Mouse (Mus musculus) gastrocnemius, postnatal 25 days (tissue): Measurements from ENCODE around the gene Mta1. TPM values are rescaled to one million over a fixed set of nuclear protein-coding genes. Genes with fewer than 3 reads are reported as not detected.

Experiments used
- DNase-seq: peaks from one replicate; pipeline ENCODE4 v3.0.0; 2022
- long read RNA-seq, 2 experiments: library from polyadenylated mRNA; stranded (forward); transcript quantifications; one replicate each; pipeline ENCODE4 v2.0.0; 2021
- total RNA-seq, 2 experiments: library from RNA; stranded (reverse); gene quantifications; 1 replicate in 1 of 2; 2 replicates in 1 of 2; pipeline ENCODE4 v1.2.3; 2021

Mta1 gene
- 10 to 100 TPM; 29.3 to 34.4 TPM for total RNA-seq
- long read RNA-seq, experiment 1, transcript Mta1-204 (20 exons, 2,775 nt): major isoform, 6 of 22 reads
- long read RNA-seq, experiment 1, partial matches to known transcripts: 10 of 22 reads
- long read RNA-seq, experiment 1, other reads (novel, unspliced or antisense): 6 of 22 reads
- long read RNA-seq, experiment 2, transcript Mta1-204 (20 exons, 2,775 nt): major isoform, 5 of 20 reads
- long read RNA-seq, experiment 2, partial matches to known transcripts: 6 of 20 reads
- long read RNA-seq, experiment 2, other reads (novel, unspliced or antisense): 9 of 20 reads

- peak; percentile 46 for DNase-seq
Measured at GRCm38 (mm10) chr12:113097749-113098281, at the start of gene Mta1. Mta1 (plus strand) TSS chr12:113098278.

- no peak for DNase-seq
Measured at GRCm38 (mm10) chr12:113049836-113050235, 48.2 kb upstream of the Mta1 start.

- no peak for DNase-seq
Measured at GRCm38 (mm10) chr12:113050671-113051070, 47.4 kb upstream of the Mta1 start.

GRCm38 (mm10) chr12:113051628-113052403, 46.3 kb upstream of the Mta1 start:
- no peak for DNase-seq

- DNase-seq: no peak
Measured at GRCm38 (mm10) chr12:113056089-113056488, 42.0 kb upstream of the Mta1 start.

GRCm38 (mm10) chr12:113060178-113060577, 37.9 kb upstream of the Mta1 start:
- no peak for DNase-seq

GRCm38 (mm10) chr12:113061606-113062005, 36.5 kb upstream of the Mta1 start:
- no peak for DNase-seq

- DNase-seq: no peak
Measured at GRCm38 (mm10) chr12:113062201-113062600, 35.9 kb upstream of the Mta1 start.

GRCm38 (mm10) chr12:113063700-113064099, 34.4 kb upstream of the Mta1 start:
- no peak for DNase-seq

GRCm38 (mm10) chr12:113068002-113068401, 30.1 kb upstream of the Mta1 start:
- no peak for DNase-seq

- DNase-seq: no peak
Measured at GRCm38 (mm10) chr12:113069389-113069788, 28.7 kb upstream of the Mta1 start.

GRCm38 (mm10) chr12:113071321-113071720, 26.8 kb upstream of the Mta1 start:
- no peak for DNase-seq

- no peak for DNase-seq
Measured at GRCm38 (mm10) chr12:113071827-113072226, 26.3 kb upstream of the Mta1 start.

- DNase-seq: no peak
Measured at GRCm38 (mm10) chr12:113073420-113074328, 24.4 kb upstream of the Mta1 start.

- peak; percentile 81 for DNase-seq
Measured at GRCm38 (mm10) chr12:113074329-113075062, 23.6 kb upstream of the Mta1 start, which contains the start of gene Tex22. Tex22 (plus strand) TSS chr12:113074502.

GRCm38 (mm10) chr12:113075063-113075454, 23.0 kb upstream of the Mta1 start:
- DNase-seq: peak; percentile 79

- DNase-seq: no peak
Measured at GRCm38 (mm10) chr12:113075486-113075885, 22.6 kb upstream of the Mta1 start.

- DNase-seq: no peak
Measured at GRCm38 (mm10) chr12:113087276-113087675, 10.8 kb upstream of the Mta1 start.

- no peak for DNase-seq
Measured at GRCm38 (mm10) chr12:113088026-113088425, 10.1 kb upstream of the Mta1 start.

GRCm38 (mm10) chr12:113089107-113089506, 9.0 kb upstream of the Mta1 start:
- DNase-seq: no peak

- DNase-seq: no peak
Measured at GRCm38 (mm10) chr12:113090053-113090452, 8.0 kb upstream of the Mta1 start.
